Mouse (Mus musculus): ENCODE measurements around the gene Sox5.

DNA sequence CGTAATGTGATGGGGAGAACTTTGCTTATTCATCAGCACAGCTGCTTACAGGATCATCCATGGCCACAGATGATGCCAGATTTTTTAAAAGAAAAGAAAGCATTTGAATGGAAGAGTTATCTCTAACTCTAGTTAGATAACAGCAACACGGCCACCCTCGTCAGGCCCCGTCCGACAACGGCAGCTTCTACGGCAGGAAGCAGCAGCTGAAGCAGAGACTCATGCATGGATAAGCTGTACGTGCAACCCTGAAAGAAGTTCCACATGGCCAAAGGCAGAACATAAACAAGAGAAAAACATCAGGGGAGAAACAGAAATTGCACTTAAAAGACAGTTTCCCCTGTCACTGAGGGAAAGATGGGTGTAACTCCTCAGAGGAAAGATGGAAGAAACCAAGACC, 94.1 kb downstream of the Sox5 start:
- TF ChIP-seq POLR2A (IDR thresholded peaks at IDR 0.05; ENCODE audit: low read depth, low read length) (no peak), CTCF (IDR thresholded peaks at IDR 0.05; ENCODE audit: borderline replicate concordance, insufficient read depth, low read length) (no peak)

Measured in embryonic fibroblast, embryonic 13.5 days (primary cell).